Mouse (Mus musculus) midbrain, postnatal 0 days (tissue): Measurements from ENCODE around the gene Cacna1b. TPM values are rescaled to one million over a fixed set of nuclear protein-coding genes. Genes with fewer than 3 reads are reported as not detected.

ENCODE experiments used
- ATAC-seq: fragments of 200-750 bp; cut with Nextera tagmentation; 2 replicates; pipeline ENCODE4 v1.8.0; 2017; ENCODE audit warnings: moderate number of reproducible peaks, mild to moderate bottlenecking, moderate TSS enrichment, moderate library complexity; ENCODE audit not compliant: low FRiP score
- DNase-seq: peaks from one replicate; pipeline ENCODE4 v3.0.0-alpha.2; 2015; ENCODE audit warnings: low spot score
- H3K27ac ChIP-seq: fragments of 300-500 bp; sonication (generic); 2 replicates; pipeline ENCODE4 v1.5.1; 2014; ENCODE audit warnings: low read depth, mild to moderate bottlenecking, low read length, mixed read lengths
- H3K27me3 ChIP-seq: fragments of 300-500 bp; sonication (generic); 2 replicates; pipeline ENCODE4 v1.6.1; 2014; ENCODE audit warnings: low read length, control low read depth, mixed read lengths; ENCODE audit not compliant: insufficient read depth
- H3K36me3 ChIP-seq: fragments of 300-500 bp; sonication (generic); 2 replicates; pipeline ENCODE4 v1.6.1; 2014; ENCODE audit warnings: low read length, control low read depth, mixed read lengths; ENCODE audit not compliant: insufficient read depth
- H3K4me1 ChIP-seq: fragments of 300-500 bp; sonication (generic); 2 replicates; pipeline ENCODE4 v1.6.1; 2014; ENCODE audit warnings: mild to moderate bottlenecking, control low read depth, antibody characterized with exemption, low read length, mixed read lengths; ENCODE audit not compliant: insufficient read depth
- H3K4me2 ChIP-seq: fragments of 300-500 bp; sonication (generic); 2 replicates; pipeline ENCODE4 v1.6.1; 2014; ENCODE audit warnings: low read depth, mild to moderate bottlenecking, low read length, mixed read lengths; ENCODE audit not compliant: poor library complexity, severe bottlenecking
- H3K4me3 ChIP-seq: fragments of 300-500 bp; sonication (generic); 2 replicates; pipeline ENCODE4 v1.5.1; 2014; ENCODE audit warnings: low read depth, mild to moderate bottlenecking, low read length, moderate library complexity
- H3K9ac ChIP-seq: fragments of 300-500 bp; sonication (generic); replicated peaks from 2 replicates; pipeline ENCODE4 v1.6.1; 2014; ENCODE audit warnings: mild to moderate bottlenecking, low read length, moderate library complexity, mixed read lengths; ENCODE audit not compliant: poor library complexity, severe bottlenecking
- H3K9me3 ChIP-seq: fragments of 300-500 bp; sonication (generic); 2 replicates; pipeline ENCODE4 v1.6.1; 2016; ENCODE audit warnings: low read length, control low read depth
- CTCF ChIP-seq: IDR thresholded peaks from 2 replicates; pipeline ENCODE4 v1.5.1; 2016; ENCODE audit warnings: antibody characterized with exemption, mild to moderate bottlenecking
- WGBS: fragments of 180-500 bp; shearing (Covaris S2); extraction: QIAGEN DNeasy Blood & Tissue Kit; methylation state at CpG from one replicate; pipeline ENCODE4 v1.1.7; 2014; 5-methylcytosine and 5-hydroxymethylcytosine counted together
- polyA plus RNA-seq: library from polyadenylated mRNA; unstranded; fragments of >200 nt; fragmentation: Nextera tagmentation; extraction: Ambion mirVana; gene quantifications from 2 replicates; pipeline ENCODE4 v1.2.1, GENCODE M21; 2015
- total RNA-seq: library from RNA; depleted of rRNA; stranded (reverse); fragments of >200 nt; gene quantifications from 2 replicates; pipeline ENCODE4 v1.2.3, GENCODE M21; 2014; rRNA removed

The Cacna1b gene
- total RNA-seq: 97.6 and 108 TPM in 2 replicates
- 9.2 and 13.3 TPM in 2 replicates for polyA plus RNA-seq

DNA sequence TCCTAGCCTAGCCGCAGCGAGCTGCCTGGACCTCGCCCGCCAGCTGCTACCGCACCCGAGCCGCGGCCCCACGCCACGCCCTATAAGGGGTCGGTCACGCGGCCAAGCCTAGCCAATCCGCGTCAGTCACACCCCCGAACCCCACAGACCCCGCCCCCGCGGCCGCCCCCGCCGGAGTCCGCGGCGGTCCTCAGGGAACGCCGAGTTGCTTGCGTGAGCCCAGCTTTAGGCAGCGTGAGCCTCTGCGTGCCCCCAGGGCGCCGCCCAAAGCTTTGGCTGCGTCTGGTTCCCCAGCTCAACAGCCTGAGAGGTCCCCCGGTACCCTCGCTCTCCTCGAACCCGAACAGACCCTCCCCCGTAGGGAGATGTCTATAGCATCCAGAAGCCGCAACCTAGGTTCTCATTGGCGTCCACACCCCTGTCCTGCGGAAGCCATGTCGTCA lies at the start of gene Cacna1b:
Gene Cacna1b (minus strand): TSS at position 38 of the 443 bp plus-strand sequence.
- Histone ChIP-seq H3K9ac (peak within 1 kb of the TSS; percentile 96), H3K9me3 (no peaks in the 10 kb centered on the region), H3K27ac (peak within 1 kb of the TSS; percentile 87), H3K36me3 (peaks cover 8% of the 10 kb centered on the region; the same call in 1 of the 2 replicates), H3K27me3 (no peaks in the 10 kb centered on the region; the same call in 1 of the 2 replicates), H3K4me1 (peaks cover 7% of the 10 kb centered on the region; the same call in 1 of the 2 replicates), H3K4me2 (peak within 1 kb of the TSS; percentile 86), H3K4me3 (peak within 1 kb of the TSS; percentile 87)
- 0% methylated on average over 33 of the region's 42 CpGs for WGBS
- TF ChIP-seq CTCF: no peak
- ATAC-seq (peak; percentile 93), DNase-seq (peak; percentile 92)

DNA sequence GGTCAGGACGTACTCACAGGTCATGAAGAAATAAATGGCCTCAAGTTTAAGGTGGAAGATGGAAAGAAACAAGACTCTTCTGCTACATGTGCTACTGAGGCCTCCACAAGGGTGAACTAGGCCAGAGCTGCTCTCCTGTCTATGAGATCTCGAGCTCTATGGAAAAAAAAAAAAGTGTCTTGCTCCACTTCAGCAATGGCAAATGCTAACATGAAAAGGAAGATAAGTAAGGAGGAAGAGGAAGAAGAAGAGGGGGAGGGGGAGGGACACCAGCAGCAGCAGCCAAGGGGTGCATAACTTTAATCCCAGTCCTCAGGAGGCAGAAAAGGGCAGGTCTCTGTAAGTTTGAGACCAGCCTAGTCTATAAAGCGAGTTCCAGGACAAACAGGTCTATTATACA lies 46.8 kb upstream of the Cacna1b start:
- peaks cover 53% of the 10 kb centered on the region for H3K36me3 ChIP-seq
- DNase-seq (no peak), ATAC-seq (no peak)
- H3K27ac ChIP-seq: no peak overlapping the region
- 86% methylated on average over 3 of the region's 3 CpGs for WGBS
- no peaks in the 10 kb centered on the region for H3K27me3 ChIP-seq
- TF ChIP-seq CTCF: no peak
- no peaks in the 10 kb centered on the region for H3K9me3 ChIP-seq
- H3K9ac ChIP-seq: no peak overlapping the region
- H3K4me1 ChIP-seq: no peaks in the 10 kb centered on the region
- no peak overlapping the region for H3K4me3 ChIP-seq
- no peak overlapping the region for H3K4me2 ChIP-seq

GRCm38 (mm10) chr2:24807691-24808090 lies 44.7 kb upstream of the Cacna1b start:
- Histone ChIP-seq H3K9me3 (no peaks in the 10 kb centered on the region), H3K4me2 (no peak overlapping the region), H3K27ac (no peak overlapping the region), H3K36me3 (peaks cover 57% of the 10 kb centered on the region), H3K27me3 (no peaks in the 10 kb centered on the region), H3K4me3 (no peak overlapping the region), H3K9ac (no peak overlapping the region), H3K4me1 (no peaks in the 10 kb centered on the region)
- WGBS: 88% methylated on average over 10 of the region's 10 CpGs
- DNase-seq (peak; percentile 24), ATAC-seq (no peak)
- no peak for TF ChIP-seq CTCF

GRCm38 (mm10) chr2:24807036-24807435 lies 44.1 kb upstream of the Cacna1b start:
- DNase-seq (no peak), ATAC-seq (no peak)
- no peaks in the 10 kb centered on the region for H3K4me1 ChIP-seq
- no peaks in the 10 kb centered on the region for H3K27me3 ChIP-seq
- no peak overlapping the region for H3K27ac ChIP-seq
- no peaks in the 10 kb centered on the region for H3K9me3 ChIP-seq
- no peak for TF ChIP-seq CTCF
- no peak overlapping the region for H3K4me3 ChIP-seq
- H3K9ac ChIP-seq: no peak overlapping the region
- 87% methylated on average over 3 of the region's 3 CpGs for WGBS
- H3K36me3 ChIP-seq: peaks cover 59% of the 10 kb centered on the region
- no peak overlapping the region for H3K4me2 ChIP-seq

DNA sequence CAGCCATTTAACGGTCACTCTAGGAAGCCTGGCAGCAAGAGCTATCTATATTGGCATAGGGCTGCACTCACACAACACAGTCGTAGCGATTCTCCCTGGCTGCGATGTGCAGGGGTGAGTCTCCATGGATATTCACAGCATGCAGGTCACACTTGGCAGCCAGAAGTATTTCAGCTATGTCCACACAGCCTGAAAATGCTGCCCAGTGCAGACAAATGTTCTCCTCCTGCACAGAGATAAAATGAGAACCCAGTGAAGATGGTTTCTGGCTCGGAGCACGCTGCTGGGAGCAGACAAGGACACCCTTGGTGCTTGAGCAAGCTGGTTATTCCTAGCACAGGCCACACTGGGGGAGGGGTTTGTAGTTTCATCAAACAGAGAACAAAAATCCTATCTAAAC lies 43.2 kb upstream of the Cacna1b start:
- ATAC-seq: no peak
- 88% methylated on average over 6 of the region's 6 CpGs for WGBS
- TF ChIP-seq CTCF: no peak

GRCm38 (mm10) chr2:24805621-24806020 lies 42.7 kb upstream of the Cacna1b start:
- H3K9me3 ChIP-seq: no peaks in the 10 kb centered on the region
- TF ChIP-seq CTCF: no peak
- 96% methylated on average over 4 of the region's 4 CpGs for WGBS
- no peak overlapping the region for H3K9ac ChIP-seq
- no peak overlapping the region for H3K4me2 ChIP-seq
- peaks cover 72% of the 10 kb centered on the region for H3K36me3 ChIP-seq
- DNase-seq (no peak), ATAC-seq (no peak)
- no peak overlapping the region for H3K4me3 ChIP-seq
- no peak overlapping the region for H3K27ac ChIP-seq
- H3K4me1 ChIP-seq: no peaks in the 10 kb centered on the region
- no peaks in the 10 kb centered on the region for H3K27me3 ChIP-seq

More for the DNA sequence above, 43.2 kb upstream of the Cacna1b start:
- H3K27me3 ChIP-seq: no peaks in the 10 kb centered on the region
- no peak overlapping the region for H3K27ac ChIP-seq
- H3K9ac ChIP-seq: no peak overlapping the region
- H3K9me3 ChIP-seq: no peaks in the 10 kb centered on the region
- H3K36me3 ChIP-seq: peaks cover 67% of the 10 kb centered on the region
- no peak for DNase-seq
- H3K4me1 ChIP-seq: no peaks in the 10 kb centered on the region
- H3K4me3 ChIP-seq: no peak overlapping the region
- no peak overlapping the region for H3K4me2 ChIP-seq
